Mouse (Mus musculus) heart, embryonic 13.5 days (tissue): ENCODE data around the gene Foxp1. TPM values are rescaled to one million over a fixed set of nuclear protein-coding genes. Genes with fewer than 3 reads are reported as not detected.

Experiments used
- ATAC-seq: fragments of 200-750 bp; cut with Nextera tagmentation; 2 replicates; pipeline ENCODE4 v1.8.0; 2017; ENCODE audit warnings: moderate TSS enrichment; ENCODE audit not compliant: insufficient number of reproducible peaks, low FRiP score, low TSS enrichment; ENCODE audit errors: extremely low read depth
- H3K27ac ChIP-seq: fragments of 300-500 bp; sonication (generic); replicated peaks from 2 replicates; pipeline ENCODE4 v1.5.1; 2015; ENCODE audit warnings: moderate library complexity, mild to moderate bottlenecking, inconsistent platforms
- H3K27me3 ChIP-seq: fragments of 300-500 bp; sonication (generic); replicated peaks from 2 replicates; pipeline ENCODE4 v1.6.1; 2015; ENCODE audit warnings: mild to moderate bottlenecking, inconsistent platforms
- H3K36me3 ChIP-seq: fragments of 300-500 bp; sonication (generic); 2 replicates; pipeline ENCODE4 v1.6.1; 2015; ENCODE audit warnings: mild to moderate bottlenecking, inconsistent platforms
- H3K4me1 ChIP-seq: fragments of 300-500 bp; sonication (generic); 2 replicates; pipeline ENCODE4 v1.6.1; 2015; ENCODE audit warnings: inconsistent platforms
- H3K4me2 ChIP-seq: fragments of 300-500 bp; sonication (generic); 2 replicates; pipeline ENCODE4 v1.6.1; 2015; ENCODE audit warnings: inconsistent platforms, mild to moderate bottlenecking, moderate library complexity
- H3K4me3 ChIP-seq: fragments of 300-500 bp; sonication (generic); 2 replicates; pipeline ENCODE4 v1.5.1; 2015; ENCODE audit warnings: moderate library complexity, mild to moderate bottlenecking, inconsistent platforms
- H3K9ac ChIP-seq: fragments of 300-500 bp; sonication (generic); 2 replicates; pipeline ENCODE4 v1.6.1; 2015; ENCODE audit warnings: inconsistent platforms, mild to moderate bottlenecking, moderate library complexity
- H3K9me3 ChIP-seq: fragments of 300-500 bp; sonication (generic); 2 replicates; pipeline ENCODE4 v1.6.1; 2016; ENCODE audit warnings: inconsistent platforms
- whole genome bisulfite sequencing: fragments of 180-500 bp; shearing (Covaris S2); methylation state at CpG from one replicate; pipeline ENCODE4 v1.1.7; 2015; ENCODE audit warnings: mixed read lengths; 5-methylcytosine and 5-hydroxymethylcytosine counted together
- polyA plus RNA-seq: library from polyadenylated mRNA; unstranded; fragments of >200 nt; fragmentation: Nextera tagmentation; extraction: Ambion mirVana; gene quantifications from 2 replicates; pipeline ENCODE4 v1.2.1, GENCODE M21; 2015

Foxp1 gene
- polyA plus RNA-seq, 1 experiment from 2014 or later = 71.7 TPM

GRCm38 (mm10) chr6:99095185-99096104 lies 427.1 kb downstream of the Foxp1 start:
- Histone ChIP-seq H3K9ac (peak overlapping the region; percentile 85), H3K9me3 (no peaks in the 10 kb centered on the region), H3K4me1 (peaks cover 74% of the 10 kb centered on the region), H3K27me3 (no peaks in the 10 kb centered on the region), H3K4me2 (peak overlapping the region; percentile 70), H3K36me3 (no peaks in the 10 kb centered on the region), H3K27ac (peak overlapping the region; percentile 97), H3K4me3 (peak overlapping the region; percentile 52)
- ATAC-seq = peak; percentile 27; the same call in 1 of the 2 replicates
- 3% methylated on average over 18 of the region's 18 CpGs for WGBS

DNA sequence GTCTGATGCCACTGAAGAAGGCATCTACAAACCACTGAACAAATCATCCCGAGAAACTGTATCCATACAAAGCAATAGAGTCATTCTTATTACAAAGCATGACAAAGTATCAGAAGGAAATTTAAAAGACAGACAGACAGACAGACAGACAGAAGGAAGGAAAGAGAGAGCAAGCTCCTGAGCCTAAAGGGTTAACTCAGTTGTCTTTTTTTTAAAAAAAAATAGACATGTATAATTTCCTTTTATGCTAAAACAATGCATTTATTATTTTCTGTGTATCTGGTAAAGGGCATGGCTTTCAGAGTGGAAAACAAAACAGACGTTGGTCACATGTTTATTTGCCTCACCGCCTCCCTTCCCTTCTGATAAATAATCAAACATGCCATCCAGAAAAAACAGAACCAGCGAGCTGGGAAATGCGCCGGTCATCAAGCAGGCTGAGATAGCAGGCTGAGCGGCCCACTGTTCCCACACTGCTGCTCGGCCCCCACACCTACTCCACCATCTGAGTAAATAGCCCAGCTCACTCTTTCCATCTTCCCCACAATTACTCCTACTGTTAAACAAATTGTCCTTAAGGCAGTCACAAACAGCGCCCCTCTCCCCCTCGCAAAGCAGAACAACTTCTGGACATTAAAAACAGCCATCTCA lies 428.1 kb downstream of the Foxp1 start:
- no peaks in the 10 kb centered on the region for H3K36me3 ChIP-seq
- H3K9ac ChIP-seq = peak overlapping the region; percentile 85
- H3K4me2 ChIP-seq = peak overlapping the region; percentile 70
- WGBS = 9% methylated on average over 10 of the region's 10 CpGs
- ATAC-seq = no peak
- H3K4me3 ChIP-seq = peak overlapping the region; percentile 52
- no peaks in the 10 kb centered on the region for H3K27me3 ChIP-seq
- H3K9me3 ChIP-seq = no peaks in the 10 kb centered on the region
- peak overlapping the region; percentile 97 for H3K27ac ChIP-seq
- peaks cover 73% of the 10 kb centered on the region for H3K4me1 ChIP-seq

DNA sequence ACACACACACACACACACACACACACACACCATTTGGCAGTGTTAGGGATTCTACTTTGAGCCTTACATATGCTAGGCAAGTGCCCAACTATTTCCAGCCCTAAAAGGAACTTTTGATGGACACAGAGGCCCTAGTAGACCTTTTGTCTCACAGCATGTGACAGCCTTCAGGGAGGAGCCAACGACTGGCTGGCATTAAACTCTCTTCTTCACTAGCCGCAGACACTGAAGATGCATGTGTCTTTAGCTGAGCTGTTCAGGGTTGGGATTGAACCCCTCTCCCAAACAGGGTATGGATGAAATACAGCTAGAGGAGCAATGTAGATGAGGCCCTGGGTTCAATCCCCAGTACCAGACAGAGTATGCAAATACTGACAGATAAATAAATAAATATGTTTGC lies 428.7 kb downstream of the Foxp1 start:
- H3K9ac ChIP-seq = peak overlapping the region; percentile 85
- no peaks in the 10 kb centered on the region for H3K36me3 ChIP-seq
- H3K9me3 ChIP-seq = no peaks in the 10 kb centered on the region
- peaks cover 73% of the 10 kb centered on the region for H3K4me1 ChIP-seq
- H3K4me3 ChIP-seq = peak overlapping the region; percentile 52
- H3K27me3 ChIP-seq = no peaks in the 10 kb centered on the region
- peak overlapping the region; percentile 70 for H3K4me2 ChIP-seq
- H3K27ac ChIP-seq = peak overlapping the region; percentile 97
- no peak for ATAC-seq
- WGBS = 23% methylated on average over 2 of the region's 2 CpGs

DNA sequence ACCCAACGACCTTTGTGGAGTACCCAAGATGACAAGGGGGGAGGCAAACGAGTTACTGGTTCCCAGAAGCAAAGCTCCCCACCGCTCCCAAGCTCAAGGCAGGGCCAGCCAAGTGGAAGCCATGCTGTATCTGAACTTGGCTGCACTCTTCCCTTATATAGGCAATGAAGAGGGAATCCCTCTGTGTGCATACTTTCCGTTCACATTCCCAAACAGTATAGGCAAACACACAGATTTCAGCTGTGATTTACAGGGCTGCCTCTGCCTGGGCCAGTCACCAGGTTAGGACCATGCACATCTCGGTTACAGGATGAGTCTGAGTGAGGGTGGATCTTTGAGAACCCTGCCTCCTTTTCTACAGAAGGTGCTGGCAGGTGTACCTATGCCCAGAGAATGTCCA lies 429.3 kb downstream of the Foxp1 start:
- no peaks in the 10 kb centered on the region for H3K27me3 ChIP-seq
- H3K9me3 ChIP-seq = no peaks in the 10 kb centered on the region
- peak overlapping the region; percentile 97 for H3K27ac ChIP-seq
- peak overlapping the region; percentile 47; the same call in 1 of the 2 replicates for H3K9ac ChIP-seq
- H3K36me3 ChIP-seq = no peaks in the 10 kb centered on the region
- H3K4me2 ChIP-seq = peak overlapping the region; percentile 70; the same call in 1 of the 2 replicates
- H3K4me3 ChIP-seq = no peak overlapping the region
- ATAC-seq = no peak
- WGBS = 29% methylated on average over 5 of the region's 5 CpGs
- peaks cover 74% of the 10 kb centered on the region for H3K4me1 ChIP-seq

GRCm38 (mm10) chr6:99091799-99092198 lies 430.7 kb downstream of the Foxp1 start:
- 77% methylated on average over 2 of the region's 2 CpGs for WGBS
- Histone ChIP-seq H3K36me3 (no peaks in the 10 kb centered on the region), H3K4me1 (peaks cover 76% of the 10 kb centered on the region), H3K4me2 (no peak overlapping the region), H3K27me3 (no peaks in the 10 kb centered on the region), H3K9me3 (no peaks in the 10 kb centered on the region), H3K27ac (no peak overlapping the region), H3K9ac (no peak overlapping the region), H3K4me3 (no peak overlapping the region)
- ATAC-seq = no peak

DNA sequence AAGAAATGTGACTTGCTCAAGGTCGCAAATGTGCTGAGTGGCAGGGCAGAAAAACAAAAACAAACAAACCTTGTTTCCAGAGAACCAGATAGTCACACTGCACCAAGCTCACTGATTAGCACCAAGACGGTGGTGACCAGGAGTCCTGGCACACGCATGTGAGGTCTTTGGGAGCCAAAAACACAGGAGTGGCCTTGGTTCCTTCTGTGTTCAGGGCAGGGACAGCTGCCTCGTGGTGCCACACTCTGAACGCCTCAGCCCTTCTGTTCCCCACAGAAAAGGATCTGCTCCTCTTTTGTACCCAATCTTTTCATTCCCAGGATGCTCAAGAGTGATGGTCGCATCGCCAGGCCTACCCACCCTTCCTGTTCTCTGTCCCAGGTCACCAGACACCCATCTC lies 434.9 kb downstream of the Foxp1 start:
- no peaks in the 10 kb centered on the region for H3K9me3 ChIP-seq
- H3K36me3 ChIP-seq = peaks cover 12% of the 10 kb centered on the region
- ATAC-seq = no peak
- no peak overlapping the region for H3K4me3 ChIP-seq
- 53% methylated on average over 7 of the region's 7 CpGs for WGBS
- H3K4me2 ChIP-seq = no peak overlapping the region
- H3K27ac ChIP-seq = peak overlapping the region; percentile 34
- H3K9ac ChIP-seq = peak overlapping the region; percentile 33; the same call in 1 of the 2 replicates
- H3K4me1 ChIP-seq = peaks cover 47% of the 10 kb centered on the region
- no peaks in the 10 kb centered on the region for H3K27me3 ChIP-seq

DNA sequence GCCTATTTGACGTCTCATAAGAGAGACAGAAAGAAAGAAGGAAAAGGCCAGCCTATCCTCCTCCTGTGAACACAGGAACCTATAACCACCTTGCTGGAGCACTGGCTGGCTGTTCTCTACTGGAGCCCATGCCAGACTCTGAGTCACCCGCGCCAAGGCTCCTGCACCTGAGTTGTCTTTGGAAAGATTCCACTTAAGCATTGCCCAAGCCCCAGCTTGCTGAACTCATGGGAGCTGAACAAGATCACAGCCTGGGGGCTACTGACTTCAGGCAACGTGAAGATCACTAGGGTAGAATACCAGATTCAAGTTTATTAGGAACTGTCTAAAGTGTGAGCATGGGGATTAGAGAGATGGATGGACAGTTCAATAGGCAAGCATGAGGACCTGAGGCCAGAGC lies 437.6 kb downstream of the Foxp1 start:
- no peak overlapping the region for H3K27ac ChIP-seq
- 86% methylated on average over 4 of the region's 4 CpGs for whole genome bisulfite sequencing
- no peak overlapping the region for H3K4me3 ChIP-seq
- no peaks in the 10 kb centered on the region for H3K27me3 ChIP-seq
- H3K9ac ChIP-seq = no peak overlapping the region
- peaks cover 46% of the 10 kb centered on the region for H3K4me1 ChIP-seq
- no peak for ATAC-seq
- H3K9me3 ChIP-seq = no peaks in the 10 kb centered on the region
- H3K36me3 ChIP-seq = peaks cover 12% of the 10 kb centered on the region
- H3K4me2 ChIP-seq = no peak overlapping the region

GRCm38 (mm10) chr6:99081259-99081658 lies 441.3 kb downstream of the Foxp1 start:
- peaks cover 28% of the 10 kb centered on the region for H3K4me1 ChIP-seq
- H3K4me3 ChIP-seq = no peak overlapping the region
- no peaks in the 10 kb centered on the region for H3K27me3 ChIP-seq
- no peak for ATAC-seq
- H3K9ac ChIP-seq = 0 out of 2 replicates have a peak overlapping the region, but pooled peaks have one; percentile 10
- H3K36me3 ChIP-seq = peaks cover 12% of the 10 kb centered on the region
- 33% methylated on average over 5 of the region's 5 CpGs for WGBS
- H3K27ac ChIP-seq = peak overlapping the region; percentile 83
- peak overlapping the region; percentile 47 for H3K4me2 ChIP-seq
- no peaks in the 10 kb centered on the region for H3K9me3 ChIP-seq

- ATAC-seq = no peak
- H3K9ac ChIP-seq = no peak overlapping the region
These were observed 443.3 kb downstream of the Foxp1 start for GRCm38 (mm10) chr6:99079041-99079835.

DNA sequence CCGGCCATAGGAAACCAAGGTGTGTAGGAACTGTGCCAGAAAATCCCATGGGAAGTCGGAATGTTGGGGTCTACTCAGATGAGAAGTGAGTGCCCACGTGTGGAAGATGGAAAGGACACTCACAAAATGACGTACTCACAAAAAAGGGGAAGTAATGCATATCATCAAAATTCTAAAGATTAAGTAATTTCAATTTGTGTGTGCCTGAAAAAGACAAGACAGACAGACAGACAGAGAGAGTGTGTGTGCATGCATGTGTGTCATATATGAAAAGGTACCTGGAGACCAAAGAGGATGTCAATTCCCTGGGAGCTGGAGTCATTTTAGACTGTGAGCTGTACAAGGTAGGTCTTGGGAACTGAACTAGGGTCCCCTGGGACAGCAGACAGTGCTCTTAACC lies 444.4 kb downstream of the Foxp1 start:
- Histone ChIP-seq H3K4me1 (peaks cover 28% of the 10 kb centered on the region), H3K4me2 (no peak overlapping the region), H3K4me3 (no peak overlapping the region), H3K27ac (no peak overlapping the region), H3K27me3 (no peaks in the 10 kb centered on the region), H3K36me3 (peaks cover 31% of the 10 kb centered on the region), H3K9ac (no peak overlapping the region), H3K9me3 (peaks cover 5% of the 10 kb centered on the region)
- ATAC-seq = no peak
- WGBS = 80% methylated on average over 4 of the region's 4 CpGs

More at GRCm38 (mm10) chr6:99079041-99079835, 443.3 kb downstream of the Foxp1 start:
- peaks cover 28% of the 10 kb centered on the region for H3K36me3 ChIP-seq
- no peaks in the 10 kb centered on the region for H3K27me3 ChIP-seq
- no peak overlapping the region for H3K4me2 ChIP-seq
- no peak overlapping the region for H3K27ac ChIP-seq
- peaks cover 5% of the 10 kb centered on the region for H3K9me3 ChIP-seq
- peaks cover 28% of the 10 kb centered on the region for H3K4me1 ChIP-seq
- H3K4me3 ChIP-seq = no peak overlapping the region
- 63% methylated on average over 10 of the region's 10 CpGs for WGBS
